Mouse (Mus musculus) forebrain, embryonic 14.5 days (tissue): Measurements from ENCODE around the gene Smim8. TPM values are rescaled to one million over a fixed set of nuclear protein-coding genes. Genes with fewer than 3 reads are reported as not detected.
"Not testable (repeated sequence)": the region's sequence is repeated elsewhere in the genome, so short reads cannot be mapped to it uniquely, and the experiment has no call there.

Experiments
- ATAC-seq: fragments of 200-750 bp; cut with Nextera tagmentation; 2 replicates; pipeline ENCODE4 v1.8.0; 2017; ENCODE audit warnings: mild to moderate bottlenecking, moderate library complexity
- DNase-seq: peaks from one replicate; pipeline ENCODE4 v3.0.0-alpha.2; 2015; ENCODE audit warnings: low spot score
- H3K27ac ChIP-seq: fragments of 300-500 bp; sonication (generic); 2 replicates; pipeline ENCODE4 v1.5.1; 2014; ENCODE audit warnings: low read depth, mild to moderate bottlenecking, control low read depth, low read length, moderate library complexity
- H3K27me3 ChIP-seq: fragments of 300-500 bp; sonication (generic); replicated peaks from 2 replicates; pipeline ENCODE4 v1.6.1; 2014; ENCODE audit warnings: low read length, control low read depth, mixed read lengths; ENCODE audit not compliant: control insufficient read depth, insufficient read depth
- H3K36me3 ChIP-seq: fragments of 300-500 bp; sonication (generic); 2 replicates; pipeline ENCODE4 v1.6.1; 2014; ENCODE audit warnings: low read length, control low read depth; ENCODE audit not compliant: control insufficient read depth, insufficient read depth
- H3K4me1 ChIP-seq: fragments of 300-500 bp; sonication (generic); 2 replicates; pipeline ENCODE4 v1.6.1; 2014; ENCODE audit warnings: antibody characterized with exemption, low read length, control low read depth; ENCODE audit not compliant: control insufficient read depth, insufficient read depth
- H3K4me2 ChIP-seq: fragments of 300-500 bp; sonication (generic); 2 replicates; pipeline ENCODE4 v1.6.1; 2014; ENCODE audit warnings: mild to moderate bottlenecking, control low read depth, low read length
- H3K4me3 ChIP-seq: fragments of 300-500 bp; sonication (generic); 2 replicates; pipeline ENCODE4 v1.5.1; 2014; ENCODE audit warnings: low read depth, low read length, control low read depth
- H3K9ac ChIP-seq: fragments of 300-500 bp; sonication (generic); 2 replicates; pipeline ENCODE4 v1.6.1; 2014; ENCODE audit warnings: mild to moderate bottlenecking, low read length, control low read depth, moderate library complexity
- H3K9me3 ChIP-seq: fragments of 300-500 bp; sonication (generic); replicated peaks from 2 replicates; pipeline ENCODE4 v1.6.1; 2016; ENCODE audit warnings: low read length, control low read depth, mixed read lengths; ENCODE audit not compliant: control insufficient read depth
- WGBS: fragments of 180-500 bp; shearing (Covaris S2); extraction: QIAGEN DNeasy Blood & Tissue Kit; methylation state at CpG from one replicate; pipeline ENCODE4 v1.1.7; 2014; 5-methylcytosine and 5-hydroxymethylcytosine counted together
- polyA plus RNA-seq: library from polyadenylated mRNA; unstranded; fragments of >200 nt; fragmentation: Nextera tagmentation; extraction: Ambion mirVana; gene quantifications from 2 replicates; pipeline ENCODE4 v1.2.1, GENCODE M21; 2014

Smim8 gene
- polyA plus RNA-seq, 1 experiment from 2014 or later, result 68.2 TPM

- not testable (repeated sequence) for DNase-seq, H3K9ac ChIP-seq, H3K27me3 ChIP-seq, H3K4me2 ChIP-seq, H3K27ac ChIP-seq, ATAC-seq, H3K4me3 ChIP-seq, H3K36me3 ChIP-seq, H3K4me1 ChIP-seq, H3K9me3 ChIP-seq
- WGBS, result 94% methylated on average over 3 of the region's 3 CpGs
Measured at GRCm38 (mm10) chr4:34725710-34726109, 52.5 kb downstream of the Smim8 start.

GRCm38 (mm10) chr4:34724306-34724705, 53.9 kb downstream of the Smim8 start:
- Histone ChIP-seq H3K27ac (no peak overlapping the region), H3K4me3 (no peak overlapping the region), H3K9ac (no peak overlapping the region), H3K4me1 (no peaks in the 10 kb centered on the region), H3K4me2 (no peak overlapping the region), H3K27me3 (no peaks in the 10 kb centered on the region), H3K36me3 (no peaks in the 10 kb centered on the region), H3K9me3 (peaks cover 2% of the 10 kb centered on the region; the same call in 1 of the 2 replicates)
- DNase-seq, result no peak
- 54% methylated on average over 4 of the region's 4 CpGs for WGBS
- ATAC-seq, result no peak

- WGBS, result 70% methylated on average over 4 of the region's 4 CpGs
- no peak for DNase-seq
- no peaks in the 10 kb centered on the region for H3K36me3 ChIP-seq
- no peak overlapping the region for H3K27ac ChIP-seq
- no peaks in the 10 kb centered on the region for H3K4me1 ChIP-seq
- no peaks in the 10 kb centered on the region for H3K27me3 ChIP-seq
- H3K4me3 ChIP-seq, result no peak overlapping the region
- H3K4me2 ChIP-seq, result no peak overlapping the region
- no peak for ATAC-seq
- H3K9me3 ChIP-seq, result peaks cover 5% of the 10 kb centered on the region; the same call in 1 of the 2 replicates
- no peak overlapping the region for H3K9ac ChIP-seq
Measured at GRCm38 (mm10) chr4:34723186-34723585, 55.0 kb downstream of the Smim8 start.

- Histone ChIP-seq H3K27me3 (no peaks in the 10 kb centered on the region), H3K4me1 (no peaks in the 10 kb centered on the region), H3K4me3 (no peak overlapping the region), H3K36me3 (no peaks in the 10 kb centered on the region), H3K4me2 (no peak overlapping the region), H3K9ac (no peak overlapping the region), H3K9me3 (peaks cover 5% of the 10 kb centered on the region; the same call in 1 of the 2 replicates), H3K27ac (no peak overlapping the region)
- no peak for ATAC-seq
- 91% methylated on average over 7 of the region's 7 CpGs for WGBS
- no peak for DNase-seq
Measured at GRCm38 (mm10) chr4:34720127-34720895, 57.9 kb downstream of the Smim8 start.

GRCm38 (mm10) chr4:34719421-34719820, 58.8 kb downstream of the Smim8 start:
- H3K27me3 ChIP-seq, result no peaks in the 10 kb centered on the region
- peaks cover 5% of the 10 kb centered on the region; the same call in 1 of the 2 replicates for H3K9me3 ChIP-seq
- no peak overlapping the region for H3K9ac ChIP-seq
- H3K4me1 ChIP-seq, result no peaks in the 10 kb centered on the region
- WGBS, result 97% methylated on average over 12 of the region's 12 CpGs
- no peak overlapping the region for H3K27ac ChIP-seq
- no peak for ATAC-seq
- no peak overlapping the region for H3K4me2 ChIP-seq
- no peak overlapping the region for H3K4me3 ChIP-seq
- H3K36me3 ChIP-seq, result no peaks in the 10 kb centered on the region
- no peak for DNase-seq

Other genes with a start within 250 kb of the Smim8 start
- 55.9 and 67.5 TPM in 2 replicates for gene Akirin2, start 227.5 kb downstream of the Smim8 start, polyA plus RNA-seq
- gene Orc3, start 163.5 kb downstream of the Smim8 start, polyA plus RNA-seq, result 103 and 115 TPM in 2 replicates
- 54.2 and 54.4 TPM in 2 replicates for gene Rars2, start 163.5 kb downstream of the Smim8 start, polyA plus RNA-seq
- 22.9 and 33.0 TPM in 2 replicates for gene Slc35a1, start 91.0 kb downstream of the Smim8 start, polyA plus RNA-seq
- 3.0 and 3.2 TPM in 2 replicates for gene Cfap206, start 48.2 kb downstream of the Smim8 start, polyA plus RNA-seq
- not detected in 2 replicates for gene Gm136, start 22.2 kb downstream of the Smim8 start, polyA plus RNA-seq
- 38.8 and 41.6 TPM in 2 replicates for gene Zfp292, start 104.5 kb upstream of the Smim8 start, polyA plus RNA-seq
- 0.36 TPM in 1 of 2 replicates, not detected in the other for gene Cga, start 115.4 kb upstream of the Smim8 start, polyA plus RNA-seq